Mouse (Mus musculus): Measurements from ENCODE around the gene Usp38. TPM values are rescaled to one million over a fixed set of nuclear protein-coding genes. Genes with fewer than 3 reads are reported as not detected.

The Usp38 gene
- polyA plus RNA-seq, 1 experiment from 2014 or later, result 29.5 TPM

- H3K27ac ChIP-seq (replicated peaks; ENCODE audit: low read depth, low read length), result no peak overlapping the region
Measured at GRCm38 (mm10) chr8:81012699-81013098, 2.0 kb downstream of the Usp38 start.

GRCm38 (mm10) chr8:81012031-81012560 is 2.6 kb downstream of the Usp38 start:
- no peaks in the 10 kb centered on the region for H3K36me3 ChIP-seq (replicated peaks; ENCODE audit: control insufficient read depth, insufficient read depth, low read depth, low read length)
- H3K4me2 ChIP-seq (ENCODE audit: low read depth, low read length), result no peak overlapping the region
- ATAC-seq (replicated peaks; ENCODE audit: insufficient number of reproducible peaks, low FRiP score, low TSS enrichment, low read depth), result no peak
- 84% methylated on average over 4 of the region's 4 CpGs for WGBS
- no peak overlapping the region for H3K4me3 ChIP-seq (ENCODE audit: low read depth, low read length)
- no peak for DNase-seq (ENCODE audit: low spot score)
- no peak overlapping the region for H3K9ac ChIP-seq (replicated peaks; ENCODE audit: low read length)
- no peaks in the 10 kb centered on the region for H3K4me1 ChIP-seq (ENCODE audit: control insufficient read depth, insufficient read depth, low read length)
- H3K27me3 ChIP-seq (ENCODE audit: control insufficient read depth, insufficient read depth, low read length), result no peaks in the 10 kb centered on the region
- no peak overlapping the region for H3K27ac ChIP-seq (replicated peaks; ENCODE audit: low read depth, low read length)
- no peaks in the 10 kb centered on the region for H3K9me3 ChIP-seq (replicated peaks; ENCODE audit: control insufficient read depth, low read length)

More at GRCm38 (mm10) chr8:81012699-81013098, 2.0 kb downstream of the Usp38 start:
- WGBS, result 68% methylated on average over 2 of the region's 2 CpGs
- no peak for DNase-seq (ENCODE audit: low spot score)
- H3K4me2 ChIP-seq (ENCODE audit: low read depth, low read length), result peak overlapping the region; percentile 94
- 0 out of 2 replicates have a peak overlapping the region, but pooled peaks have one; percentile 10 for H3K9ac ChIP-seq (replicated peaks; ENCODE audit: low read length)
- H3K27me3 ChIP-seq (ENCODE audit: control insufficient read depth, insufficient read depth, low read length), result no peaks in the 10 kb centered on the region
- ATAC-seq (replicated peaks; ENCODE audit: insufficient number of reproducible peaks, low FRiP score, low TSS enrichment, low read depth), result no peak
- H3K4me3 ChIP-seq (ENCODE audit: low read depth, low read length), result peak overlapping the region; percentile 94
- H3K4me1 ChIP-seq (ENCODE audit: control insufficient read depth, insufficient read depth, low read length), result no peaks in the 10 kb centered on the region
- no peaks in the 10 kb centered on the region for H3K36me3 ChIP-seq (replicated peaks; ENCODE audit: control insufficient read depth, insufficient read depth, low read depth, low read length)
- no peaks in the 10 kb centered on the region for H3K9me3 ChIP-seq (replicated peaks; ENCODE audit: control insufficient read depth, low read length)

- no peaks in the 10 kb centered on the region for H3K27me3 ChIP-seq (ENCODE audit: control insufficient read depth, insufficient read depth, low read length)
- no peak overlapping the region for H3K4me2 ChIP-seq (ENCODE audit: low read depth, low read length)
- WGBS, result 90% methylated on average over 5 of the region's 5 CpGs
- no peaks in the 10 kb centered on the region for H3K4me1 ChIP-seq (ENCODE audit: control insufficient read depth, insufficient read depth, low read length)
- H3K9me3 ChIP-seq (replicated peaks; ENCODE audit: control insufficient read depth, low read length), result no peaks in the 10 kb centered on the region
- DNase-seq (ENCODE audit: low spot score), result no peak
- no peaks in the 10 kb centered on the region for H3K36me3 ChIP-seq (replicated peaks; ENCODE audit: control insufficient read depth, insufficient read depth, low read depth, low read length)
- H3K9ac ChIP-seq (replicated peaks; ENCODE audit: low read length), result no peak overlapping the region
- no peak overlapping the region for H3K27ac ChIP-seq (replicated peaks; ENCODE audit: low read depth, low read length)
- no peak for ATAC-seq (replicated peaks; ENCODE audit: insufficient number of reproducible peaks, low FRiP score, low TSS enrichment, low read depth)
- no peak overlapping the region for H3K4me3 ChIP-seq (ENCODE audit: low read depth, low read length)
Measured at GRCm38 (mm10) chr8:81010386-81010785, 4.3 kb downstream of the Usp38 start.

- Histone ChIP-seq H3K4me3 (ENCODE audit: low read depth, low read length) (no peak overlapping the region), H3K4me1 (ENCODE audit: control insufficient read depth, insufficient read depth, low read length) (no peaks in the 10 kb centered on the region), H3K27me3 (ENCODE audit: control insufficient read depth, insufficient read depth, low read length) (no peaks in the 10 kb centered on the region), H3K4me2 (ENCODE audit: low read depth, low read length) (no peak overlapping the region), H3K9me3 (replicated peaks; ENCODE audit: control insufficient read depth, low read length) (no peaks in the 10 kb centered on the region), H3K9ac (replicated peaks; ENCODE audit: low read length) (no peak overlapping the region), H3K27ac (replicated peaks; ENCODE audit: low read depth, low read length) (no peak overlapping the region), H3K36me3 (replicated peaks; ENCODE audit: control insufficient read depth, insufficient read depth, low read depth, low read length) (no peaks in the 10 kb centered on the region; the same call in 1 of the 2 replicates)
- WGBS, result 90% methylated on average over 1 of the region's 1 CpGs
- no peak for ATAC-seq (replicated peaks; ENCODE audit: insufficient number of reproducible peaks, low FRiP score, low TSS enrichment, low read depth)
- DNase-seq (ENCODE audit: low spot score), result no peak
Measured at GRCm38 (mm10) chr8:81005114-81005513, 9.6 kb downstream of the Usp38 start.

- Histone ChIP-seq H3K36me3 (replicated peaks; ENCODE audit: control insufficient read depth, insufficient read depth, low read depth, low read length) (no peaks in the 10 kb centered on the region; the same call in 1 of the 2 replicates), H3K4me3 (ENCODE audit: low read depth, low read length) (no peak overlapping the region), H3K27ac (replicated peaks; ENCODE audit: low read depth, low read length) (no peak overlapping the region), H3K4me1 (ENCODE audit: control insufficient read depth, insufficient read depth, low read length) (no peaks in the 10 kb centered on the region), H3K9me3 (replicated peaks; ENCODE audit: control insufficient read depth, low read length) (no peaks in the 10 kb centered on the region), H3K4me2 (ENCODE audit: low read depth, low read length) (no peak overlapping the region), H3K27me3 (ENCODE audit: control insufficient read depth, insufficient read depth, low read length) (no peaks in the 10 kb centered on the region), H3K9ac (replicated peaks; ENCODE audit: low read length) (no peak overlapping the region)
- no peak for ATAC-seq (replicated peaks; ENCODE audit: insufficient number of reproducible peaks, low FRiP score, low TSS enrichment, low read depth)
- DNase-seq (ENCODE audit: low spot score), result peak; percentile 63
- 31% methylated on average over 1 of the region's 1 CpGs for WGBS
Measured at GRCm38 (mm10) chr8:80996632-80997031, 18.1 kb downstream of the Usp38 start.

- Histone ChIP-seq H3K27ac (replicated peaks; ENCODE audit: low read depth, low read length) (no peak overlapping the region), H3K4me1 (ENCODE audit: control insufficient read depth, insufficient read depth, low read length) (no peaks in the 10 kb centered on the region), H3K36me3 (replicated peaks; ENCODE audit: control insufficient read depth, insufficient read depth, low read depth, low read length) (no peaks in the 10 kb centered on the region), H3K4me2 (ENCODE audit: low read depth, low read length) (no peak overlapping the region), H3K27me3 (ENCODE audit: control insufficient read depth, insufficient read depth, low read length) (no peaks in the 10 kb centered on the region), H3K9me3 (replicated peaks; ENCODE audit: control insufficient read depth, low read length) (no peaks in the 10 kb centered on the region), H3K9ac (replicated peaks; ENCODE audit: low read length) (no peak overlapping the region), H3K4me3 (ENCODE audit: low read depth, low read length) (no peak overlapping the region)
- WGBS, result 51% methylated on average over 3 of the region's 3 CpGs
- DNase-seq (ENCODE audit: low spot score) (peak; percentile 72), ATAC-seq (replicated peaks; ENCODE audit: insufficient number of reproducible peaks, low FRiP score, low TSS enrichment, low read depth) (no peak)
Measured at GRCm38 (mm10) chr8:80991937-80992336, 22.8 kb downstream of the Usp38 start.

GRCm38 (mm10) chr8:80982829-80983228 is 31.9 kb downstream of the Usp38 start:
- Histone ChIP-seq H3K27me3 (ENCODE audit: control insufficient read depth, insufficient read depth, low read length) (no peaks in the 10 kb centered on the region), H3K36me3 (replicated peaks; ENCODE audit: control insufficient read depth, insufficient read depth, low read depth, low read length) (no peaks in the 10 kb centered on the region; the same call in none of the 2 replicates), H3K4me1 (ENCODE audit: control insufficient read depth, insufficient read depth, low read length) (no peaks in the 10 kb centered on the region), H3K27ac (replicated peaks; ENCODE audit: low read depth, low read length) (no peak overlapping the region), H3K4me2 (ENCODE audit: low read depth, low read length) (no peak overlapping the region), H3K9me3 (replicated peaks; ENCODE audit: control insufficient read depth, low read length) (no peaks in the 10 kb centered on the region), H3K9ac (replicated peaks; ENCODE audit: low read length) (no peak overlapping the region), H3K4me3 (ENCODE audit: low read depth, low read length) (no peak overlapping the region)
- ATAC-seq (replicated peaks; ENCODE audit: insufficient number of reproducible peaks, low FRiP score, low TSS enrichment, low read depth), result no peak
- no peak for DNase-seq (ENCODE audit: low spot score)
- 94% methylated on average over 4 of the region's 4 CpGs for WGBS

- WGBS, result 79% methylated on average over 9 of the region's 9 CpGs
- no peak for ATAC-seq (replicated peaks; ENCODE audit: insufficient number of reproducible peaks, low FRiP score, low TSS enrichment, low read depth)
Measured at GRCm38 (mm10) chr8:80981696-80982095, 33.0 kb downstream of the Usp38 start.

More at GRCm38 (mm10) chr8:80981696-80982095, 33.0 kb downstream of the Usp38 start:
- Histone ChIP-seq H3K4me3 (ENCODE audit: low read depth, low read length) (no peak overlapping the region), H3K4me2 (ENCODE audit: low read depth, low read length) (no peak overlapping the region), H3K9ac (replicated peaks; ENCODE audit: low read length) (no peak overlapping the region), H3K27me3 (ENCODE audit: control insufficient read depth, insufficient read depth, low read length) (no peaks in the 10 kb centered on the region), H3K4me1 (ENCODE audit: control insufficient read depth, insufficient read depth, low read length) (no peaks in the 10 kb centered on the region), H3K9me3 (replicated peaks; ENCODE audit: control insufficient read depth, low read length) (no peaks in the 10 kb centered on the region), H3K27ac (replicated peaks; ENCODE audit: low read depth, low read length) (no peak overlapping the region), H3K36me3 (replicated peaks; ENCODE audit: control insufficient read depth, insufficient read depth, low read depth, low read length) (no peaks in the 10 kb centered on the region; the same call in none of the 2 replicates)
- DNase-seq (ENCODE audit: low spot score), result no peak

Data from embryonic facial prominence, embryonic 11.5 days (tissue).